Mouse (Mus musculus): ENCODE measurements at regions not wholly inside any gene's neighbourhood (a gene's known extent, or its start where the extent isn't known, plus 50 kb on each side); places are given as distances from the start of the nearest gene placed in this dataset.
"Not testable (repeated sequence)": the region's sequence is repeated elsewhere in the genome, so short reads cannot be mapped to it uniquely, and the experiment has no call there.

DNA sequence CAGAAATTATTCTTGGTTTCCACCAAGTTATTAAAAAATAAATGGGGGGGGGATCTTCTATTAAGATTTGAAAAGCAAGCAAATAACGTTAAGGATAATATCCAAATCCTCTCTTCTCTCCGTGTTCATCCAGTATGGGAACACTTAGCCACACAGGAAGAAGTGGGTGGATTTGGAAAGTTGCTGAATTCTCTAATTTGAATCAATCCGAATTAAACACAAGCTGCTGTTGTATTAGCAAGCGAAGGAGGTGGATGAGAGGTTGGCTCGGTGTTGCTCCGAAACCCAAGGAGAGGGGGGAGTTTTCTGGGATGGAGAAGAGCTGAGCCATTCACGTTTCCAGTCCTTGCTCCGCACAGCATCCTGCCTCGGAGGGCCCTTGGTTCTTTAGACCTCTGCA lies 97.6 kb upstream of the Lnx1 start:
- ChIA-PET POLR2A (interaction anchor here in 2 of 4 experiments (1.1 to 1.6 kb wide), 3 partner anchors 8 to 11 kb away, joined by 3 to 6 read pairs (median 5); no protein-coding TSS in a partner anchor), CTCF (interaction anchor here in 3 of 4 experiments (0.7 to 1.0 kb wide), 3 partner anchors 74 to 104 kb away, joined by 3 to 12 read pairs (median 3); no protein-coding TSS in a partner anchor)

DNA sequence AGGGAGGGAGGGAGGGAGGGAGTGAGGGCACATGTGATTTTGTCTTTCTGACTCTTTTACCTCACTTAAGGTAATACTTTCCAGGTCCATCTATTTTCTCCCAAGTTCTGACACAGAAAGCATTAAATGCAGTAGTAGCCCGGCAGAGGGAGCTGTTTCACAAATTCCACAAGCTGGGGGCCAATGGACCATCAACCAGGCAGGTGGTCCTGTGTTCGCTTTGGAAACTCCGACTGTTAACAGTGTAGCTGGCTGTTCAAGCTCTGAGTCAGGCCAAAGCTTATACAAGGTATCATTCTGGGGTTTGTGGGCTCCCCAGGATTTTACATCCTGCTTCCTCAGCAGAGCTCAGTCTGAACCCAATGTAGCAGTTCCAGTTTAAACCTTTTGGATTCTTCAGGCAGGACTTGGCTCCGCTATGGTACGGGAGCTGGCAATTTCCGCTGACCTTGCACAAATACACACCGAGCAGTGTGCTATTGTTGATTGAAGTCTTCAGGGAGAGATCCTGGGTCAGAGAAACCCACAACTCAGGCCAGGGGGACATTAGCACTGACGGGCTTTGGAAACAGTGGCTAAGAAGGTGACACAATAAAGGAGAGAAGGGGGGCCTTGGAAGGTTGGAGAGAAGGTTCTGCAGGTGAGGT lies 93.8 kb upstream of the Lnx1 start:
- POLR2A ChIA-PET = interaction anchor here in 3 of 4 experiments (0.6 to 1.1 kb wide), 12 partner anchors 11 to 1968 kb away, joined by 3 to 5 read pairs (median 3); no protein-coding TSS in a partner anchor

DNA sequence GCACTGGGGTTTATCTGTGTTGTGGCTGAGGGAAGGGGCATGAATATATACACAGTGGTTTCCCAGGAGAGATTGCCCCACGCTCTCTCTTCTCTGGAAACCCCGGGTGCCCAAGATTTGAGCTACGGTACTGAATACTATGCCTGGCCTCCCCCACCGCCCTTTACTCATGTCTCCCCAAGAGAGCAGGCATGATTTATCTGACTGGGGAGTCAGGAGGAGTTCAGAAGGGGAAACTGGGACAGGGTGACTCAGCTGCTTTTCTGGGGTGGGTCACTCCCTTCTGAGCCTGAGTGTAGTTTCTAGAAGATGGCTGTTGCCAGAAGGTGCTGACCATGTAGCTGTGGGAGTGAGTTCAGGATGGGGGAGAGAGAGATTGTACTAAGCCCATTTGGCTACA lies 92.0 kb upstream of the Lnx1 start:
- POLR2A ChIA-PET = interaction anchor here in 2 of 4 experiments (0.6 to 0.7 kb wide), 3 partner anchors 21 to 72 kb away, joined by 3 to 4 read pairs (median 3); no protein-coding TSS in a partner anchor
- CTCF ChIA-PET = interaction anchor here in 3 of 4 experiments (0.6 to 4.0 kb wide), 6 partner anchors 19 to 361 kb away, joined by 3 to 15 read pairs (median 5); no protein-coding TSS in a partner anchor

More for the DNA sequence above, 93.8 kb upstream of the Lnx1 start:
- CTCF ChIA-PET = interaction anchor here (0.5 to 1.6 kb wide), 38 partner anchors 8 to 1540 kb away, joined by 3 to 25 read pairs (median 3); partner anchors contain the start of gene Fryl (in 1 of the 4)

DNA sequence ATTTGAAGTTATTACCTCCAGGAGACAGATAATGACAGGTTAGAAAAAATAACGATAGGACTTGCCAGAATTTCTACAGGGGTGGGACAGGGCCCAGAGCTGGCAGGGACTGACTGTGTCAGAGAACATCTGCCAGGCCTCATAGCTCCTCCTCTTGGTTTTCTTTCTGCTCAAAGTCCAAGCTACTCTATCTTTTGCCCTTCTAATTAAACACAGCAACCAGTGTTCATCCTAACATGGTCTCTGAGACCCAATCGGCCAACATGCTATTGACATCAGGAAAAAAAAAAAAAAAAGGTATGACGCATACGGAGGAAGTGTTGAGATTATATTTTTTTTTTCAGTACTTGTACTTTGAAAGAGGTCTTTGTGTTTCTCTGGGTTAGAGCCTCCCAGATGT lies 90.7 kb upstream of the Lnx1 start:
- POLR2A ChIA-PET = interaction anchor here in 2 of 4 experiments (1.5 to 2.1 kb wide), 2 partner anchors 9 to 20 kb away, joined by 4 to 5 read pairs; no protein-coding TSS in a partner anchor
- CTCF ChIA-PET = interaction anchor here in 2 of 4 experiments (0.7 to 4.0 kb wide), 4 partner anchors 358 to 405 kb away, joined by 4 to 15 read pairs (median 6); no protein-coding TSS in a partner anchor

DNA sequence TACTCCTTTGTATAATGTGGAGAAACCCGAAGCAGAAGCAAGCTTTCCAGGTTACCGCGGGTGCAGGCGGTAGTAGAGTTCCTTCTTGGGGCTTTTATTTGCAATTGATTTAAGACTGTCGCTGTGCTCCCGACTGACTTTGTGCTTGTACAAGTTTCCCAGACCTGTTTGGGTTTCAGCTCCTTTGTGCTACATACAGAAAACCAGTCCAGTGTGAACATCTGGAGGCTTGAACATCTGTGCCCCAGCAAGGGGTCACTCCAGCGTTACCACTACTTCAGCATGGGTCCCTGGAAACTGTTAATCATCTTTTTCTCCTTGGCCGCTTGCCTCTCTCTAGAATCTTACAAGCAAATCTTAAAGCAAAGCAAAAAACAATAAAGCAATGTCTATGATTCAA lies 90.2 kb upstream of the Lnx1 start:
- POLR2A ChIA-PET = interaction anchor here in 3 of 4 experiments (0.6 to 2.1 kb wide), 5 partner anchors 9 to 497 kb away, joined by 3 to 5 read pairs (median 4); no protein-coding TSS in a partner anchor

DNA sequence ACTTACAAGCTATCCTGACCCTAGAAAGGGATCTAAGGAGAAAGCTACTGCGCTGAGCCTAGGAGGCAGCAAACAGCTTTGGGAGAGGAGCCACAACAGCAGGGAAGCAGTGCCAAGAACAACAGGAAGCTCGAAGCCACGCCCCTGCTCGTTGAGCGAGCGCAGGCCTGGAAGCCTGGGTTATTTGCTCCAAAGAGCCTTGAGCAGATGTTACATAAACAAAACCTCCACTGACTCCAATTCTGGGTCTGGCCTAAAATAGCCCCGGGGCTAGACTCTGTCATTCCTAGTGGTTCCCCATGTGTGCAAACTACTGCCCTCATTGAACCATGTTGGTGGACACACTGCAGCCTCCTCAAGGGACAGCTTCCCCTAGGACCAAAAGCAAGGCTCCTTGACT lies 89.6 kb upstream of the Lnx1 start:
- POLR2A ChIA-PET = interaction anchor here (0.5 to 2.1 kb wide), 9 partner anchors 9 to 365 kb away, joined by 3 to 8 read pairs (median 4); no protein-coding TSS in a partner anchor
- CTCF ChIA-PET = interaction anchor here in 3 of 4 experiments (0.6 to 4.0 kb wide), 9 partner anchors 21 to 364 kb away, joined by 3 to 15 read pairs (median 4); no protein-coding TSS in a partner anchor

More for the DNA sequence above, 90.2 kb upstream of the Lnx1 start:
- CTCF ChIA-PET = interaction anchor here in 2 of 4 experiments (0.6 to 4.0 kb wide), 6 partner anchors 111 to 405 kb away, joined by 4 to 15 read pairs (median 6); no protein-coding TSS in a partner anchor

DNA sequence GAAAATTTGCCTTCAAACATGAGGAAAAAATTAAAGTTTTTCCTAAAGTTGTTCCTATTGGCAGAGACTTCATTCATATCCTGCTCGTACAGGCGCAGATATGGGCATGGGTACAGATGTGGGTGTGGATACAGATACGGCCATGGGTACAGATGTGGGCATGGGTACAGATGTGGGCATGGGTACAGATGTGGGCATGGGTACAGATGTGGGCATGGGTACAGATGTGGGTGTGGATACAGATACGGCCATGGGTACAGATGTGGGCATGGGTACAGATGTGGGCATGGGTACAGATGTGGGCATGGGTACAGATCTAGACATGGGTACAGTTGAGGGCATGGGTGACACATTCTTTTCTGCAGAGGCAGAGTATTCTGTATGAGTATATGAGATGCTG lies 87.8 kb upstream of the Lnx1 start:
- POLR2A ChIA-PET, CTCF ChIA-PET: not testable (repeated sequence)

DNA sequence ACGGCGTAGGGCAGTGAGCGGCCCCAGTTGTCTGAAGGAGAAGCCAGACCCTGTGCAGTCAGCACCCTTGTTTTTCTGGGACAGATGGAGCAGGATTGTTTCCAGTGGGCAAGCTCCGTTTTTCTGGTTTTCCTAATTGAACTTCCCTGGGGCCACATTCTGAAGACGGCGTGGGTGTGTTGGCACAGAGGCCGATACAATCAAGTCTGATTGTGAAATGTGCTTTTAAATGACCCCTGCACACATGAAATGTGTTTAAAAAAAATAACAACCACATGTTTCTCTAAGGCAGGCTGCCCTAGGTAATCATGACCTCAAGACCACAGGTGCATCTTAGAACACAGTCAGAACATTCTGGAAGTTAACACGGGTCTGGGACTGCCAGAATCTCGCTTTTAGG lies 81.2 kb upstream of the Lnx1 start:
- ChIA-PET POLR2A (interaction anchor here in 2 of 4 experiments (1.0 to 1.4 kb wide), 2 partner anchors 8 to 13 kb away, joined by 3 to 4 read pairs; no protein-coding TSS in a partner anchor), CTCF (no interaction called here)

DNA sequence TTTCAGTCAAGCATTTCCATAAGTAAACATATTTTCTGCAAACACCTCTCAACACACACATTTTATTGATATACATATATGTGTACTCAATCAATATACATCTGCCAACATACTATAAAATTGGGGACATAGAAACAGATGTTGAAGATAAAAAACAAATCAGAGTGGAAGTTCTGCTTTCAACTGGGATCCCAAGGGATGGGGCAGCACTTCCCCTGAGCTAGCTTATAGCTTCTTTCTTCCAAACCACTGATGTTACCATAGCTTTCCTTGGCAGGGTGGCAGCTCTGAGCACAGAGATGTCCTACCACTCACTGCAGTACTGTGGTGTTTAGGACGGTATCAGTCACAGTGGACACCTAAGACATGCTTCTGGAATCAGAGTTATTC lies 75.4 kb upstream of the Lnx1 start:
- ChIA-PET CTCF (interaction anchor here in 1 of 4 experiments (0.5 kb wide), 1 partner anchor 159 kb away, joined by 8 read pairs; no protein-coding TSS in a partner anchor), POLR2A (interaction anchor here in 1 of 4 experiments (0.7 kb wide), 1 partner anchor 18 kb away, joined by 3 read pairs; no protein-coding TSS in a partner anchor)

DNA sequence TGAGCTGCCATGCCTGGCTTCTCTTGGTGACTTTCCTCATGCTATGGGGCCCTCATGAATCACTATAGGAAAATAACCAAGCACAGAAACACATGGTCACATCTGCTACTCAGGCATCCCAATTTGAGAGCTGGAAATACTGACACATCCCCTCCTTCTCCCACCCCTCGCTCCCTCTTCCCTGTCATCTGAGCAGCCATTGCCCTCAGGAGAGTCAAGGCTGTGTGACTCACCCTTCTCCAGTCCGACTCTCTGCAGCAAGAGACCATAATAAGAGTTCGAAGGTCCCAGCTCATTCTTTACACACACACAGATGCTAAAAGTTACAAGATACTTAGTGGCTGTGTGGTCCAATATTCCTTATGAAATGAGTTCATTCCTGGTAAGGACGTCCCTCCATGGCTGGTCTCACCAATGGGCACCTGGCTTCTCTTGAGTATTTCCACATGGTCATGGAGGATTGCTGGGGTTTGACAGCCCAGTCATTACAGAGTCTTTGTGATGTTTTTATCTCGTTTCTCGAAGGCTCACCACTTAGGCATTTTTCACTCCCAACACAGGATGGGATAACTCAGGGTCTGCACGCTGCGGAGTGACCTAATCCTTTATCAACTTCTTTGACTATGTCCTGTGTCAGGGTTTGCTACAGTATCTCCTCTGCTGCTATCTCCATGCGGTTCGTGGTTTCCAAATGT lies 74.8 kb upstream of the Lnx1 start:
- POLR2A ChIA-PET = interaction anchor here in 2 of 4 experiments (0.6 to 0.7 kb wide), 2 partner anchors 19 to 402 kb away, joined by 3 read pairs; no protein-coding TSS in a partner anchor

DNA sequence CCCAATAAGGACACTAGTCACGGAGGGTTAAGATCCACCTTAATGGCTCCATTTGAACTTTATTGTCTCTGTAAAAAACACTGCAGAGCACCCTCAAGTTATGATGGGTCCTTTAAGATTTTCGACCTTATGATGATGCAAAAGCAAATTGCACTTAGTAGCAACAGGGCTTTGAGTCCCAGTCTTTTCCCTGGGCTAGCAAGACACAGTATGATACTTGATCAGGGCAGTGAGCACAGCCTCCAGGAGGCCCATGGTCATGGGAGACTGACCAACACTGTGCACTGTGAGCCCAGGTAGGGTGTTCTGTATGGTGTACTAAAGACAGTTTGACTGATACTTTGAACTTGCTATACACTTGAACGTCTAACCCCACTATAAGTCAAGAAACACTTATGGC lies 73.4 kb upstream of the Lnx1 start:
- ChIA-PET CTCF (interaction anchor here in 2 of 4 experiments (0.9 to 1.0 kb wide), 2 partner anchors 20 to 21 kb away, joined by 3 to 5 read pairs; no protein-coding TSS in a partner anchor), POLR2A (no interaction called here)

More for the DNA sequence above, 74.8 kb upstream of the Lnx1 start:
- CTCF ChIA-PET = interaction anchor here in 1 of 4 experiments (0.5 kb wide), 1 partner anchor 159 kb away, joined by 8 read pairs; no protein-coding TSS in a partner anchor

DNA sequence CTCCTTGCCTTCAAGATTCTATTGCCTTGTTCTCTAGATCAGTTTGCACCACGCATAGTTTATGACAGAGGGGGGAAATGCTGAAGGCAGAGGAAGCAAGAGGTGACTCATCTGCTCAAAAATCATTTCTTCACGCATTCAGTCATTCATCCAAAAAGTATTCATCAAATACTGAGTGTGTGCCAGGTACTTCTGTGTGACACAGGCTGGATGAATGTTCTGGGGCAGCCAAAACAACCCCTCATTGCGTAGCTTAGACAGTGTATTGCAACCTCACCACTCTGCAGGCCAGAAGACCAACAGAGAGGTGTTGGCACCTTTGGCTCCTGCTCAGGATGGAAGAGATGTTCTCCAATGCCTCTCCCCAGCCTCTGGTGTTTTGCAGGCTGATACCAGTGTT lies 72.9 kb upstream of the Lnx1 start:
- POLR2A ChIA-PET = no interaction called here
- CTCF ChIA-PET = no interaction called here

DNA sequence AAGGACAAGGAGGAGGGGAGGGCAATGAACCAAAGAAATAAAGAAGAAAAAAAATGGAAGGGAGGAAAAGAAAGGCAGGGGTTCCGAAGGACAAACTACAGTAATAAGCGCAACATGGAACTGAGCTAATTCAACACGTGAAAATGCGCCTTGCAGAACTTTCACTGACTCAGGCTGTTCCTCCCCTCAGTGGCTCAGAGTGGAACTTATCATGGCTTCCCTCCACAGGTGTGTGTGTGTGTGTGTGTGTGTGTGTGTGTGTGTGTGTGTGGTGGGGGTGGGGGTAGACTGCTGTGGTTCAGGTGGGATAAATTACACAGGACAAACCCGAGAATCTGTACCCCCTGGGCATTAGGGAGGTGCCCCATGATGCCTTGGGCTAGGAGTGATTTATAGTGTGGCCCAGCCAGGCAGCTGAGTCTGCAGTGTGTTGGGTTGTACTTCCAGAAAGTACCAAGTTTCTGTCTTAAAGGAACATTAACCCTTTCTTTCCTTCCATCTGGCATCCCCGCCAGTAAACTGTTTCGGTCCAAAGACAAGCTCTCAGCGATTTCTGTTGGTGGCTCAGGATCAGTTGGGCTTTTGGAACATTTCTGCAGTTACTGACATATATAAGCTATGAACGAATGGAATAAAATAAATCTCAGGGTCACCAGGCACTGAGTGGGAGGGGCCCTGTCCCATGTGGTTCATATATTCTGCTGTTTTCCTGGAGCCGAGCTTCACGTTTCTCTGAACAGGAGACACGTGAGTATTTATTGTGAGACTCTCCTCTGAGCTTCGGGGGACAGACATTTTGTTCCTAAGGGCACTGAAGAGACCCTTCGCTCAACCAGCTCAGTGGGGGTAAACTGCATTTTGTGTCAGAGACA lies 71.1 kb upstream of the Lnx1 start:
- POLR2A ChIA-PET = interaction anchor here in 1 of 4 experiments (0.7 to 1.0 kb wide), 3 partner anchors 9 to 844 kb away, joined by 3 to 6 read pairs (median 4); no protein-coding TSS in a partner anchor
- CTCF ChIA-PET = no interaction called here

DNA sequence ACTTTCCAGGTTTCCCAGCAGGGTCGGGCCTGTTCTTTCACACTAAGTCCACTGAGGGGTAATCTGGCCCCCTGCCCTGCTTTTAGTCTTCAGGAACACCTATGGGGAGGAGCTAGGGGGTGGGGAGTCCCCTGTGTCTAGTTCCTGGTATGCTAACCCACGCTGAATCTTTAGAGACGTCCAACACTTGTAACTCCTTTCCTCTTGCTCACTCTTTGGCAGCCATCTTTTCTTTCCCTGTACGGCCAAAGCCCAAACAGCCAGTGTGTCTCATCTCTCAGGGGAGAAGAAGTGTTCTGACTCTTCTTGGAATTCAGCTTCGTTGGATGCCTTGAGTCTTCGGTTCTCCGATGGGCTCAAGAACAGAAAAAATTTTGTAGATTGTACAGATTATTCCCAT lies 68.4 kb upstream of the Lnx1 start:
- POLR2A ChIA-PET = no interaction called here
- CTCF ChIA-PET = interaction anchor here in 1 of 4 experiments (0.7 kb wide), 1 partner anchor 38 kb away, joined by 3 read pairs; no protein-coding TSS in a partner anchor

DNA sequence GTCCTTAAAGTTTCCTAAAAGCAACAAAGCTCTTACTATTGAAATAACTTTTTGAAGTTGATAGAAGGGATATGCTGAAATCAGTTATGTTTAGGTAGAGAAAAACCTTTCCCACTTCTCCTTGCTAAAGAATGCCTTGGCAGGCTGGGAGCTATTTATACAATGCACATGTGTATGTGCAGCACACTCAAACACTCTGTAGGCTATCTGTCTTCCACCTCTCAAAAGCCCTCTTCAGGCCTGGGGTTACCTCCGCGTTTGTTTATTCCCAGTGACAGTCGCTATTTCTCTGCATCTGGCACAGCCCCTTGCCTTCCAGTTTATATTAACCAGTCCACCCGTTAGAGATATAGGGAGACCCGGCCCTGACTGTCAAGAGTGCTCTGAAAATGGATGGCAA lies 66.3 kb upstream of the Lnx1 start:
- ChIA-PET CTCF (no interaction called here), POLR2A (no interaction called here)

DNA sequence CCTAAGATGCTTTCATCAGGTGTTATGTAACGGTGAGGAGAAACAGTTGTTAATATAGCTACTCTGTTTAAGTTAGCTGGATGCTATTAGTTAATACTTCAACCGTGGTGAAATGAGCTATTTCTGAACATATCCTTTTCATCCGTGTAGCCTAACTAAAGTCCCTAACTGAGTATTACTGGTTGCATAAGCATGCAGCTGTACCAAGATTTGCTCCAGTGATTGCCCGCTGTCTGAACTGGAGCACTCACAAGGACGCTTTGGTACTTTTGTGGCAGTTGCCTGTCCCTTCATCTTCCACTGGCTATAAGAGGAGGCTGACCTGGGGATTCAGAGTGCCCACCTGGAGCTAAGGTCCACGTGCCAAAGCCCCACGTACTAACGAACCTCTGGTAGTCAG lies 65.3 kb upstream of the Lnx1 start:
- ChIA-PET POLR2A (interaction anchor here in 1 of 4 experiments (0.7 kb wide), 1 partner anchor 67 kb away, joined by 3 read pairs; no protein-coding TSS in a partner anchor), CTCF (no interaction called here)

DNA sequence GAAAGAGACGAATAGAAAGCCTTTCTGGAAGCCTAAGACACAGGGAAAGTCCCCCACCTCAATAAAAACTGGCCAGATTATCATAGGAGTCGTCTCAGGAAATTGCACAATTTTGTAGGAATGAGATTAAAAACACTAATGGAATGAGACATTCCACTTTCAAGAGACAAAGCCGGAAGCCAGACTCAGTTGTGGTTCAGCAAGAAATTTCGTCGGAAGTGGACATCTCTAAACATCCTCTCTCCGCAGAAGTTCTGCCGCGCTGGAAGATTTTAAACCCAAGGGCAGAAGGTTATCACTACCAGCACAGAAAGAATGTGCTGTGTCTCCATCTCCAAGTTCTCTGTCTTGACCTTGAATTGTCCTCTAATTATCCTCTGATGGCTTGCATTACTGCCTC lies 63.5 kb upstream of the Lnx1 start:
- CTCF ChIA-PET = no interaction called here
- POLR2A ChIA-PET = no interaction called here

Measured in embryonic stem cell, embryonic (primary cell).